Mouse (Mus musculus): ENCODE data around the gene Retnlg. TPM values are rescaled to one million over a fixed set of nuclear protein-coding genes. Genes with fewer than 3 reads are reported as not detected.

Gene Retnlg
- polyA plus RNA-seq, 1 experiment from 2014 or later, result not detected

DNA sequence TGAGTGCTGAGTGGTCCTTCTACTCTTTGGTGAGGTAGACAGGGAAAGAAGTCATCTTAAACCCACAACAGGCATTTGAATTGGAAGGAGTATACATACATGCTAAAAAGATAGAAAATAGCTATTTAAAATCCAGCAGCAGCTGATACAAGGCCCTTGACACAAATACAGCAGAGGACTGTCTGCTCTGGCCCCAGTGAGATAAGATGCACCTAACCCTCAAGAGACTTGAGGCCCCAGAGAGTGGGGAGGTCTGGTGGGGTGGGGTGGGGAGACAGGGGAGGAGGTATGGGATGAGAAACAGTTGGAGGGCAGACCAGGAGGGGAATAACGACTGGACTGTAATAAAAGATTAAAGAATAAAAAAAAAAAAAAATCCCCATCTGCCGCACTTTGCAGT, 4.7 kb upstream of the Retnlg start:
- Histone ChIP-seq H3K36me3 (ENCODE audit: control insufficient read depth, insufficient read depth, low read length) (no peaks in the 10 kb centered on the region), H3K4me2 (ENCODE audit: low read depth) (no peak overlapping the region), H3K4me1 (ENCODE audit: control insufficient read depth, insufficient read depth, low read length) (no peaks in the 10 kb centered on the region), H3K4me3 (ENCODE audit: low read depth, low read length) (no peak overlapping the region), H3K9ac (ENCODE audit: low read length) (no peak overlapping the region), H3K27ac (ENCODE audit: low read depth, low read length) (no peak overlapping the region), H3K27me3 (ENCODE audit: control insufficient read depth, insufficient read depth, low read length) (no peaks in the 10 kb centered on the region), H3K9me3 (ENCODE audit: control insufficient read depth, low read length) (no peaks in the 10 kb centered on the region)
- WGBS, result 86% methylated on average over 2 of the region's 2 CpGs
- ATAC-seq (ENCODE audit: insufficient read depth, low FRiP score, low TSS enrichment), result no peak
- no peak for DNase-seq (ENCODE audit: low spot score)

- no peak overlapping the region for H3K9ac ChIP-seq (ENCODE audit: low read length)
- no peaks in the 10 kb centered on the region for H3K27me3 ChIP-seq (ENCODE audit: control insufficient read depth, insufficient read depth, low read length)
- no peak overlapping the region for H3K4me3 ChIP-seq (ENCODE audit: low read depth, low read length)
- 89% methylated on average over 1 of the region's 1 CpGs for WGBS
- H3K9me3 ChIP-seq (ENCODE audit: control insufficient read depth, low read length), result no peaks in the 10 kb centered on the region
- no peak overlapping the region for H3K4me2 ChIP-seq (ENCODE audit: low read depth)
- no peaks in the 10 kb centered on the region for H3K36me3 ChIP-seq (ENCODE audit: control insufficient read depth, insufficient read depth, low read length)
- DNase-seq (ENCODE audit: low spot score) (no peak), ATAC-seq (ENCODE audit: insufficient read depth, low FRiP score, low TSS enrichment) (no peak)
- no peaks in the 10 kb centered on the region for H3K4me1 ChIP-seq (ENCODE audit: control insufficient read depth, insufficient read depth, low read length)
- H3K27ac ChIP-seq (ENCODE audit: low read depth, low read length), result no peak overlapping the region
Measured at GRCm38 (mm10) chr16:48868663-48869062, 3.8 kb upstream of the Retnlg start.

GRCm38 (mm10) chr16:48869671-48870070, 2.8 kb upstream of the Retnlg start:
- Histone ChIP-seq H3K27ac (ENCODE audit: low read depth, low read length) (no peak overlapping the region), H3K4me2 (ENCODE audit: low read depth) (no peak overlapping the region), H3K9me3 (ENCODE audit: control insufficient read depth, low read length) (no peaks in the 10 kb centered on the region), H3K4me3 (ENCODE audit: low read depth, low read length) (no peak overlapping the region), H3K9ac (ENCODE audit: low read length) (no peak overlapping the region), H3K4me1 (ENCODE audit: control insufficient read depth, insufficient read depth, low read length) (no peaks in the 10 kb centered on the region), H3K27me3 (ENCODE audit: control insufficient read depth, insufficient read depth, low read length) (no peaks in the 10 kb centered on the region), H3K36me3 (ENCODE audit: control insufficient read depth, insufficient read depth, low read length) (no peaks in the 10 kb centered on the region)
- WGBS, result 65% methylated on average over 3 of the region's 3 CpGs
- no peak for ATAC-seq (ENCODE audit: insufficient read depth, low FRiP score, low TSS enrichment)
- no peak for DNase-seq (ENCODE audit: low spot score)

- no peak overlapping the region for H3K27ac ChIP-seq (ENCODE audit: low read depth, low read length)
- no peaks in the 10 kb centered on the region for H3K27me3 ChIP-seq (ENCODE audit: control insufficient read depth, insufficient read depth, low read length)
- DNase-seq (ENCODE audit: low spot score) (no peak), ATAC-seq (ENCODE audit: insufficient read depth, low FRiP score, low TSS enrichment) (no peak)
- no peaks in the 10 kb centered on the region for H3K9me3 ChIP-seq (ENCODE audit: control insufficient read depth, low read length)
- H3K4me2 ChIP-seq (ENCODE audit: low read depth), result no peak overlapping the region
- H3K36me3 ChIP-seq (ENCODE audit: control insufficient read depth, insufficient read depth, low read length), result no peaks in the 10 kb centered on the region
- H3K9ac ChIP-seq (ENCODE audit: low read length), result no peak overlapping the region
- H3K4me1 ChIP-seq (ENCODE audit: control insufficient read depth, insufficient read depth, low read length), result no peaks in the 10 kb centered on the region
- 87% methylated on average over 1 of the region's 1 CpGs for WGBS
- no peak overlapping the region for H3K4me3 ChIP-seq (ENCODE audit: low read depth, low read length)
Measured at GRCm38 (mm10) chr16:48871754-48872153, 667 bp upstream of the Retnlg start.

DNA sequence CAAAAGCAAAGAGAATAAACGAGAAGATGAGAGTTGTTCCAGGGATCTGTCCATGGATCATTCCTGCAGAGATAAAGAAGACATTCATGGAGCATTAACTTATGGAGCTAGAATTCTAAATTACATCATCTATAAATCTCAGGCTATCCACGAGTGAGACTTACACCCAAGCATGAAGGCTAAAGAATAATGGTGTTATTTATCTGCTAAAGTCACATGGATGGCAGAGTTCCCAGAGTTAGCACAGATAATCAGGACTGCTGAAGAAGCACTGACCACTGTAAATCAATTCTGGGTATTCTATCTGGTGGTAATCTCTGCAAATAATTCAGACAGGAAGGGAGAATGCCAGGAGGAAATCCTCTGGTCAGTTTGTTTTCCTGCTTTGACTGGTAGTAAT, 18.3 kb downstream of the Retnlg start:
- Histone ChIP-seq H3K27ac (ENCODE audit: low read depth, low read length) (no peak overlapping the region), H3K4me2 (ENCODE audit: low read depth) (no peak overlapping the region), H3K4me3 (ENCODE audit: low read depth, low read length) (no peak overlapping the region), H3K27me3 (ENCODE audit: control insufficient read depth, insufficient read depth, low read length) (no peaks in the 10 kb centered on the region), H3K4me1 (ENCODE audit: control insufficient read depth, insufficient read depth, low read length) (no peaks in the 10 kb centered on the region), H3K36me3 (ENCODE audit: control insufficient read depth, insufficient read depth, low read length) (no peaks in the 10 kb centered on the region), H3K9me3 (ENCODE audit: control insufficient read depth, low read length) (no peaks in the 10 kb centered on the region), H3K9ac (ENCODE audit: low read length) (no peak overlapping the region)
- DNase-seq (ENCODE audit: low spot score), result no peak
- WGBS, result 60% methylated on average over 2 of the region's 2 CpGs
- no peak for ATAC-seq (ENCODE audit: insufficient read depth, low FRiP score, low TSS enrichment)

DNA sequence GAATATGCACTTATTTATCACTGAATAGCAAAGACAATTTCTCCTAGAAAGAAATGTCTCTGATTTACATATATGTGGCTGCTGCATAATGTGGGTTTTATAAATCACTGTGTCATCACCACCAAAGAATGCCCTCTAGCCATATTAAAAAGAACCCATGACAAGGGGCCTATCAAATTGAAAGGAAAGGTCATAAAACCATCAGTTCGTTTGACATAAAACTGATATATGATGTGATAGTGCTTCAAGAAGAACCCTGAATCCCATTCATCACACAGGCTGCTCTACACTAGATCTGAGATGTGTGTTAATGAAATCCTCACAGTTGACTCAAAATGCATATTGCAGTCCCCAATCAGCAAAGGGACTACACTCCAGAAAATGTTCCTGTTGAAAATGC, 27.4 kb downstream of the Retnlg start:
- H3K36me3 ChIP-seq (ENCODE audit: control insufficient read depth, insufficient read depth, low read length), result no peaks in the 10 kb centered on the region
- H3K4me3 ChIP-seq (ENCODE audit: low read depth, low read length), result no peak overlapping the region
- DNase-seq (ENCODE audit: low spot score) (no peak), ATAC-seq (ENCODE audit: insufficient read depth, low FRiP score, low TSS enrichment) (peak; percentile 81)
- no peak overlapping the region for H3K4me2 ChIP-seq (ENCODE audit: low read depth)
- no peaks in the 10 kb centered on the region for H3K9me3 ChIP-seq (ENCODE audit: control insufficient read depth, low read length)
- no peaks in the 10 kb centered on the region for H3K4me1 ChIP-seq (ENCODE audit: control insufficient read depth, insufficient read depth, low read length)
- H3K27ac ChIP-seq (ENCODE audit: low read depth, low read length), result no peak overlapping the region
- WGBS, result 76% methylated on average over 1 of the region's 1 CpGs
- no peaks in the 10 kb centered on the region for H3K27me3 ChIP-seq (ENCODE audit: control insufficient read depth, insufficient read depth, low read length)
- H3K9ac ChIP-seq (ENCODE audit: low read length), result no peak overlapping the region

- 95% methylated on average over 1 of the region's 1 CpGs for WGBS
- Histone ChIP-seq H3K27ac (ENCODE audit: low read depth, low read length) (no peak overlapping the region), H3K4me3 (ENCODE audit: low read depth, low read length) (no peak overlapping the region), H3K4me1 (ENCODE audit: control insufficient read depth, insufficient read depth, low read length) (no peaks in the 10 kb centered on the region), H3K27me3 (ENCODE audit: control insufficient read depth, insufficient read depth, low read length) (no peaks in the 10 kb centered on the region), H3K36me3 (ENCODE audit: control insufficient read depth, insufficient read depth, low read length) (no peaks in the 10 kb centered on the region), H3K4me2 (ENCODE audit: low read depth) (no peak overlapping the region), H3K9me3 (ENCODE audit: control insufficient read depth, low read length) (no peaks in the 10 kb centered on the region), H3K9ac (ENCODE audit: low read length) (no peak overlapping the region)
- ATAC-seq (ENCODE audit: insufficient read depth, low FRiP score, low TSS enrichment), result no peak
- DNase-seq (ENCODE audit: low spot score), result no peak
Measured at GRCm38 (mm10) chr16:48911184-48911583, 38.8 kb downstream of the Retnlg start.

GRCm38 (mm10) chr16:48913206-48913605, 40.8 kb downstream of the Retnlg start:
- Histone ChIP-seq H3K4me2 (ENCODE audit: low read depth) (no peak overlapping the region), H3K4me1 (ENCODE audit: control insufficient read depth, insufficient read depth, low read length) (no peaks in the 10 kb centered on the region), H3K9ac (ENCODE audit: low read length) (no peak overlapping the region), H3K9me3 (ENCODE audit: control insufficient read depth, low read length) (no peaks in the 10 kb centered on the region), H3K27me3 (ENCODE audit: control insufficient read depth, insufficient read depth, low read length) (no peaks in the 10 kb centered on the region), H3K4me3 (ENCODE audit: low read depth, low read length) (no peak overlapping the region), H3K27ac (ENCODE audit: low read depth, low read length) (no peak overlapping the region), H3K36me3 (ENCODE audit: control insufficient read depth, insufficient read depth, low read length) (no peaks in the 10 kb centered on the region)
- DNase-seq (ENCODE audit: low spot score) (no peak), ATAC-seq (ENCODE audit: insufficient read depth, low FRiP score, low TSS enrichment) (no peak)
- WGBS, result 94% methylated on average over 3 of the region's 3 CpGs

DNA sequence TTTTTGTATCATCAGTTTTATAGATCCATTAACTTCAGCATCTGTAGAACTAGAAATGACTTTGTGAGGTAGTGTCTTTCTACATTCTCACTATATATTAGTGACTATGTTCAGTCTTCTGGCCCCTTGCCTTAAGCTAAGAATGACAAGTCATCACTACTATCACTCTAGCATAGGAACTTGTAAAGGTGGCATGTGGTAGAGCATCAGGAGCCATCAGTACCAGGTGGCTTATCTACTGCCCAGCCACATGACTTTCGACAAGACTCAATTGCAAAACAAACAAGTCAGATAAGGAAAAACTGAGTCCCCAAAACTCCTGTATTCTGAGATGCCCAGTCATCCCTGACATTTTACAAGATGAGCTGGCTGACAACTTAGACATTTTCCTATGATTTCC, 51.3 kb downstream of the Retnlg start:
- no peak overlapping the region for H3K27ac ChIP-seq (ENCODE audit: low read depth, low read length)
- H3K4me3 ChIP-seq (ENCODE audit: low read depth, low read length), result no peak overlapping the region
- ATAC-seq (ENCODE audit: insufficient read depth, low FRiP score, low TSS enrichment), result no peak
- DNase-seq (ENCODE audit: low spot score), result no peak
- H3K9ac ChIP-seq (ENCODE audit: low read length), result no peak overlapping the region
- H3K27me3 ChIP-seq (ENCODE audit: control insufficient read depth, insufficient read depth, low read length), result no peaks in the 10 kb centered on the region
- H3K36me3 ChIP-seq (ENCODE audit: control insufficient read depth, insufficient read depth, low read length), result peaks cover 7% of the 10 kb centered on the region; the same call in 1 of the 2 replicates
- WGBS, result 100% methylated on average over 1 of the region's 1 CpGs
- H3K4me1 ChIP-seq (ENCODE audit: control insufficient read depth, insufficient read depth, low read length), result no peaks in the 10 kb centered on the region
- H3K4me2 ChIP-seq (ENCODE audit: low read depth), result no peak overlapping the region
- no peaks in the 10 kb centered on the region for H3K9me3 ChIP-seq (ENCODE audit: control insufficient read depth, low read length)
